In genomic region chr9:107633091-107633660, GRCm38 (mm10) we compare ENCODE assay signal across 8 mouse cellular contexts. TPM values are rescaled to one million over a fixed set of nuclear protein-coding genes. Genes with fewer than 3 reads are reported as not detected.
DNase-seq lines count a peak whose midpoint lies in the region; ATAC-seq lines count a peak whose summit lies in the region.

No protein-coding gene starts in this region.

- intact Hi-C loops in gastrocnemius, postnatal 36 days (cut with DNase I) = loop anchor here (2.0 kb wide), 1 partner anchor 20 kb away; no protein-coding TSS in a partner anchor

- no peaks in the 10 kb centered on the region for H3K9me3 ChIP-seq in intestine, embryonic 14.5 days (ENCODE audit: control insufficient read depth, low read length)
- no peaks in the 10 kb centered on the region for H3K9me3 ChIP-seq in limb, embryonic 10.5 days (replicated peaks)
- H3K9me3 ChIP-seq in midbrain, embryonic 10.5 days (replicated peaks) = no peaks in the 10 kb centered on the region

- H3K4me3 ChIP-seq in intestine, embryonic 14.5 days (ENCODE audit: low read depth, low read length) = peak overlapping the region; percentile 89
- H3K4me3 ChIP-seq in limb, embryonic 10.5 days = peak overlapping the region; percentile 95
- peak overlapping the region; percentile 94 for H3K4me3 ChIP-seq in midbrain, embryonic 10.5 days

- H3K4me2 ChIP-seq in intestine, embryonic 14.5 days (ENCODE audit: low read length) = peak overlapping the region; percentile 96

- H3K27ac ChIP-seq in intestine, embryonic 14.5 days (ENCODE audit: low read depth) = peak overlapping the region; percentile 86
- H3K27ac ChIP-seq in limb, embryonic 10.5 days = peak overlapping the region; percentile 95
- peak overlapping the region; percentile 98 for H3K27ac ChIP-seq in midbrain, embryonic 10.5 days (replicated peaks)

- peak; percentile 36 for ATAC-seq in intestine, embryonic 14.5 days (replicated peaks; ENCODE audit: low FRiP score, low TSS enrichment, low read depth)

- peak; percentile 90 to 94 for DNase-seq in adrenal gland, adult (ENCODE audit: inconsistent age in 2 of 2, low spot score in 1 of 2)
- peak; percentile 81 for DNase-seq in embryo, embryonic 10.5 days (ENCODE audit: low spot score)
- DNase-seq in gastrocnemius, postnatal 36 days = peak; percentile 76 to 78
- DNase-seq in intestine, embryonic 14.5 days (ENCODE audit: low spot score) = peak; percentile 85
- peak; percentile 80 for DNase-seq in limb, embryonic 10.5 days (ENCODE audit: low spot score)
- DNase-seq in midbrain, embryonic 10.5 days (ENCODE audit: low spot score) = peak; percentile 74
- peak; percentile 72 for DNase-seq in skeletal muscle tissue, adult 2 months (ENCODE audit: low read depth, low spot score)
- DNase-seq in yolk sac, embryonic 10.5 days (ENCODE audit: low spot score) = peak; percentile 87

- H3K27me3 ChIP-seq in intestine, embryonic 14.5 days (replicated peaks; ENCODE audit: control insufficient read depth, insufficient read depth, low read length) = no peaks in the 10 kb centered on the region
- H3K27me3 ChIP-seq in limb, embryonic 10.5 days (ENCODE audit: low read depth, poor library complexity, severe bottlenecking) = no peaks in the 10 kb centered on the region
- no peaks in the 10 kb centered on the region for H3K27me3 ChIP-seq in midbrain, embryonic 10.5 days (ENCODE audit: low read depth, poor library complexity, severe bottlenecking)

- 1% methylated on average over 29 of the region's 33 CpGs for WGBS in intestine, embryonic 14.5 days
- 2% methylated on average over 33 of the region's 33 CpGs for WGBS in limb, embryonic 10.5 days
- WGBS in midbrain, embryonic 10.5 days = under 1% methylated on average over 33 of the region's 33 CpGs

- H3K4me1 ChIP-seq in intestine, embryonic 14.5 days (replicated peaks; ENCODE audit: control insufficient read depth, insufficient read depth, low read length) = peaks cover 67% of the 10 kb centered on the region
- peaks cover 93% of the 10 kb centered on the region for H3K4me1 ChIP-seq in limb, embryonic 10.5 days
- H3K4me1 ChIP-seq in midbrain, embryonic 10.5 days = peaks cover 96% of the 10 kb centered on the region

- H3K9ac ChIP-seq in intestine, embryonic 14.5 days (ENCODE audit: low read length) = peak overlapping the region; percentile 91

- peaks cover 17% of the 10 kb centered on the region; the same call in 1 of the 2 replicates for H3K36me3 ChIP-seq in intestine, embryonic 14.5 days (ENCODE audit: control insufficient read depth, insufficient read depth, low read length)
- H3K36me3 ChIP-seq in limb, embryonic 10.5 days = peaks cover 42% of the 10 kb centered on the region
- H3K36me3 ChIP-seq in midbrain, embryonic 10.5 days = peaks cover 32% of the 10 kb centered on the region

RNA-seq across cellular contexts. Expression of gene Gnai2, which starts 2.0 kb away (rescaled TPM):
- 10 to 100 TPM; 65.2 to 70.5 TPM for total RNA-seq in gastrocnemius, postnatal 36 days (2021)
- 336 and 349 TPM in 2 replicates for polyA plus RNA-seq in intestine, embryonic 14.5 days (2014; fragmentation: Nextera tagmentation; extraction: Ambion mirVana)
- polyA plus RNA-seq in limb, embryonic 10.5 days (2016; fragmentation: Nextera tagmentation; extraction: Ambion mirVana) = 355 and 403 TPM in 2 replicates
- polyA plus RNA-seq in midbrain, embryonic 10.5 days (2016; fragmentation: Nextera tagmentation; extraction: Ambion mirVana) = 629 and 656 TPM in 2 replicates

RNA-seq across cellular contexts. Expression of gene Sema3b, which starts 24.1 kb away (rescaled TPM):
- 10 to 100 TPM; 13.1 to 17.5 TPM for total RNA-seq in gastrocnemius, postnatal 36 days (2021)
- 16.5 and 18.3 TPM in 2 replicates for polyA plus RNA-seq in intestine, embryonic 14.5 days (2014; fragmentation: Nextera tagmentation; extraction: Ambion mirVana)
- 2.2 and 3.6 TPM in 2 replicates for polyA plus RNA-seq in limb, embryonic 10.5 days (2016; fragmentation: Nextera tagmentation; extraction: Ambion mirVana)
- polyA plus RNA-seq in midbrain, embryonic 10.5 days (2016; fragmentation: Nextera tagmentation; extraction: Ambion mirVana) = 1.8 and 3.2 TPM in 2 replicates

RNA-seq across cellular contexts. Expression of gene Slc38a3, which starts 36.2 kb away (rescaled TPM):
- total RNA-seq in gastrocnemius, postnatal 36 days (2021) = 10 to 100 TPM; 60.6 to 81.6 TPM
- 2.2 and 9.3 TPM in 2 replicates for polyA plus RNA-seq in intestine, embryonic 14.5 days (2014; fragmentation: Nextera tagmentation; extraction: Ambion mirVana)
- polyA plus RNA-seq in limb, embryonic 10.5 days (2016; fragmentation: Nextera tagmentation; extraction: Ambion mirVana) = 3.9 and 4.3 TPM in 2 replicates
- 9.3 and 11.6 TPM in 2 replicates for polyA plus RNA-seq in midbrain, embryonic 10.5 days (2016; fragmentation: Nextera tagmentation; extraction: Ambion mirVana)

RNA-seq across cellular contexts. Expression of gene Ifrd2, which starts 45.7 kb away (rescaled TPM):
- 10 to 100 TPM; 48.2 to 55.8 TPM for total RNA-seq in gastrocnemius, postnatal 36 days (2021)
- 77.4 and 79.5 TPM in 2 replicates for polyA plus RNA-seq in intestine, embryonic 14.5 days (2014; fragmentation: Nextera tagmentation; extraction: Ambion mirVana)
- 55.0 and 69.4 TPM in 2 replicates for polyA plus RNA-seq in limb, embryonic 10.5 days (2016; fragmentation: Nextera tagmentation; extraction: Ambion mirVana)
- 46.3 and 56.8 TPM in 2 replicates for polyA plus RNA-seq in midbrain, embryonic 10.5 days (2016; fragmentation: Nextera tagmentation; extraction: Ambion mirVana)

RNA-seq across cellular contexts. Expression of gene Gnat1, which starts 46.3 kb away (rescaled TPM):
- total RNA-seq in gastrocnemius, postnatal 36 days (2021) = not detected
- 1.7 and 2.6 TPM in 2 replicates for polyA plus RNA-seq in intestine, embryonic 14.5 days (2014; fragmentation: Nextera tagmentation; extraction: Ambion mirVana)
- 2.6 and 3.3 TPM in 2 replicates for polyA plus RNA-seq in limb, embryonic 10.5 days (2016; fragmentation: Nextera tagmentation; extraction: Ambion mirVana)
- 3.2 and 3.6 TPM in 2 replicates for polyA plus RNA-seq in midbrain, embryonic 10.5 days (2016; fragmentation: Nextera tagmentation; extraction: Ambion mirVana)

Comparison
In these comparisons a context has a peak if more than half of its experiments do, and no peak if none do; other contexts are left out.
1. Peak in every context shown above with its lines: DNase-seq, ATAC-seq, H3K4me3 ChIP-seq and H3K27ac ChIP-seq.